Mouse (Mus musculus): ENCODE measurements around the gene Zbtb2. TPM values are rescaled to one million over a fixed set of nuclear protein-coding genes. Genes with fewer than 3 reads are reported as not detected.
"Not testable (repeated sequence)": the region's sequence is repeated elsewhere in the genome, so short reads cannot be mapped to it uniquely, and the experiment has no call there.

Gene Zbtb2
- 8.8 and 9.9 TPM in 2 replicates for polyA plus RNA-seq (2012; rRNA removed)

- peak; percentile 56 for DNase-seq
- peaks cover 19% of the 10 kb centered on the region for H3K4me1 ChIP-seq (ENCODE audit: control insufficient read depth, insufficient read depth, low read length)
- peak within 1 kb of the TSS; percentile 87 for H3K4me3 ChIP-seq (replicated peaks; ENCODE audit: extremely low read depth, low read depth, low read length)
- TF ChIP-seq CTCF (IDR thresholded peaks at IDR 0.05; ENCODE audit: insufficient read depth, low read length): no peak
- no peak for TF ChIP-seq POLR2A (IDR thresholded peaks at IDR 0.05; ENCODE audit: borderline replicate concordance, extremely low read depth, low read depth, low read length)
- 1% methylated on average over 59 of the region's 87 CpGs for WGBS
Measured at GRCm38 (mm10) chr10:4387701-4388383, at the start of gene Zbtb2. TSS of gene Zbtb2 (minus strand) at chr10:4388108.

- WGBS: 77% methylated on average over 3 of the region's 3 CpGs
- Histone ChIP-seq H3K4me3 (replicated peaks; ENCODE audit: extremely low read depth, low read depth, low read length) (no peak overlapping the region), H3K4me1 (ENCODE audit: control insufficient read depth, insufficient read depth, low read length) (0 out of 2 replicates have a peak, but pooled peaks cover 4% of the 10 kb centered on the region)
- no peak for DNase-seq
- TF ChIP-seq POLR2A (IDR thresholded peaks at IDR 0.05; ENCODE audit: borderline replicate concordance, extremely low read depth, low read depth, low read length): no peak
- no peak for TF ChIP-seq CTCF (IDR thresholded peaks at IDR 0.05; ENCODE audit: insufficient read depth, low read length)
Measured at GRCm38 (mm10) chr10:4435416-4435815, 47.5 kb upstream of the Zbtb2 start.

- WGBS: 70% methylated on average over 2 of the region's 2 CpGs
- not testable (repeated sequence) for H3K4me3 ChIP-seq (replicated peaks; ENCODE audit: extremely low read depth, low read depth, low read length)
Measured at GRCm38 (mm10) chr10:4433871-4434270, 46.0 kb upstream of the Zbtb2 start.

GRCm38 (mm10) chr10:4432996-4433755 is 45.3 kb upstream of the Zbtb2 start:
- WGBS: 7% methylated on average over 19 of the region's 19 CpGs
- DNase-seq: no peak

More at GRCm38 (mm10) chr10:4433871-4434270, 46.0 kb upstream of the Zbtb2 start:
- not testable (repeated sequence) for H3K4me1 ChIP-seq (ENCODE audit: control insufficient read depth, insufficient read depth, low read length); DNase-seq

GRCm38 (mm10) chr10:4432123-4432931 is 44.4 kb upstream of the Zbtb2 start, which contains the start of the genes Rmnd1 and Armt1:
TSS of gene Rmnd1 (minus strand) at chr10:4432388.
TSS of gene Armt1 (plus strand) at chr10:4432467.
- WGBS: under 1% methylated on average over 75 of the region's 75 CpGs
- Histone ChIP-seq H3K4me3 (replicated peaks; ENCODE audit: extremely low read depth, low read depth, low read length) (peak within 1 kb of the TSS; percentile 92), H3K4me1 (ENCODE audit: control insufficient read depth, insufficient read depth, low read length) (0 out of 2 replicates have a peak, but pooled peaks cover 4% of the 10 kb centered on the region)
- no peak for TF ChIP-seq CTCF (IDR thresholded peaks at IDR 0.05; ENCODE audit: insufficient read depth, low read length)
- peak; percentile 88 for TF ChIP-seq POLR2A (IDR thresholded peaks at IDR 0.05; ENCODE audit: borderline replicate concordance, extremely low read depth, low read depth, low read length)
- peak; percentile 93 for DNase-seq

More at GRCm38 (mm10) chr10:4432996-4433755, 45.3 kb upstream of the Zbtb2 start:
- Histone ChIP-seq H3K4me3 (replicated peaks; ENCODE audit: extremely low read depth, low read depth, low read length) (peak overlapping the region; percentile 92), H3K4me1 (ENCODE audit: control insufficient read depth, insufficient read depth, low read length) (0 out of 2 replicates have a peak, but pooled peaks cover 4% of the 10 kb centered on the region)
- TF ChIP-seq CTCF (IDR thresholded peaks at IDR 0.05; ENCODE audit: insufficient read depth, low read length) (no peak), POLR2A (IDR thresholded peaks at IDR 0.05; ENCODE audit: borderline replicate concordance, extremely low read depth, low read depth, low read length) (no peak)

- Histone ChIP-seq H3K4me3 (replicated peaks; ENCODE audit: extremely low read depth, low read depth, low read length) (peak overlapping the region; percentile 83), H3K4me1 (ENCODE audit: control insufficient read depth, insufficient read depth, low read length) (0 out of 2 replicates have a peak, but pooled peaks cover 4% of the 10 kb centered on the region)
- TF ChIP-seq CTCF (IDR thresholded peaks at IDR 0.05; ENCODE audit: insufficient read depth, low read length) (no peak), POLR2A (IDR thresholded peaks at IDR 0.05; ENCODE audit: borderline replicate concordance, extremely low read depth, low read depth, low read length) (no peak)
- DNase-seq: no peak
- WGBS: 14% methylated on average over 5 of the region's 5 CpGs
Measured at GRCm38 (mm10) chr10:4431746-4432122, 43.8 kb upstream of the Zbtb2 start.

- TF ChIP-seq POLR2A (IDR thresholded peaks at IDR 0.05; ENCODE audit: borderline replicate concordance, extremely low read depth, low read depth, low read length): no peak
- TF ChIP-seq CTCF (IDR thresholded peaks at IDR 0.05; ENCODE audit: insufficient read depth, low read length): no peak
- 87% methylated on average over 3 of the region's 3 CpGs for WGBS
- DNase-seq: no peak
- 0 out of 2 replicates have a peak, but pooled peaks cover 4% of the 10 kb centered on the region for H3K4me1 ChIP-seq (ENCODE audit: control insufficient read depth, insufficient read depth, low read length)
- H3K4me3 ChIP-seq (replicated peaks; ENCODE audit: extremely low read depth, low read depth, low read length): no peak overlapping the region
Measured at GRCm38 (mm10) chr10:4430826-4431225, 42.9 kb upstream of the Zbtb2 start.

- Histone ChIP-seq H3K4me3 (replicated peaks; ENCODE audit: extremely low read depth, low read depth, low read length) (no peak overlapping the region), H3K4me1 (ENCODE audit: control insufficient read depth, insufficient read depth, low read length) (0 out of 2 replicates have a peak, but pooled peaks cover 4% of the 10 kb centered on the region)
- 81% methylated on average over 8 of the region's 8 CpGs for WGBS
- TF ChIP-seq CTCF (IDR thresholded peaks at IDR 0.05; ENCODE audit: insufficient read depth, low read length): no peak
- TF ChIP-seq POLR2A (IDR thresholded peaks at IDR 0.05; ENCODE audit: borderline replicate concordance, extremely low read depth, low read depth, low read length): no peak
- no peak for DNase-seq
Measured at GRCm38 (mm10) chr10:4430399-4430798, 42.5 kb upstream of the Zbtb2 start.

- 71% methylated on average over 8 of the region's 8 CpGs for WGBS
Measured at GRCm38 (mm10) chr10:4425245-4425644, 37.3 kb upstream of the Zbtb2 start.

More at GRCm38 (mm10) chr10:4425245-4425644, 37.3 kb upstream of the Zbtb2 start:
- TF ChIP-seq CTCF (IDR thresholded peaks at IDR 0.05; ENCODE audit: insufficient read depth, low read length): no peak
- no peak for TF ChIP-seq POLR2A (IDR thresholded peaks at IDR 0.05; ENCODE audit: borderline replicate concordance, extremely low read depth, low read depth, low read length)
- Histone ChIP-seq H3K4me3 (replicated peaks; ENCODE audit: extremely low read depth, low read depth, low read length) (no peak overlapping the region), H3K4me1 (ENCODE audit: control insufficient read depth, insufficient read depth, low read length) (no peaks in the 10 kb centered on the region)
- no peak for DNase-seq
